Mouse (Mus musculus): Measurements from ENCODE around the gene Ubap1l. TPM values are rescaled to one million over a fixed set of nuclear protein-coding genes. Genes with fewer than 3 reads are reported as not detected.

The Ubap1l gene
- total RNA-seq, 1 experiment, result 4.5 TPM

DNA sequence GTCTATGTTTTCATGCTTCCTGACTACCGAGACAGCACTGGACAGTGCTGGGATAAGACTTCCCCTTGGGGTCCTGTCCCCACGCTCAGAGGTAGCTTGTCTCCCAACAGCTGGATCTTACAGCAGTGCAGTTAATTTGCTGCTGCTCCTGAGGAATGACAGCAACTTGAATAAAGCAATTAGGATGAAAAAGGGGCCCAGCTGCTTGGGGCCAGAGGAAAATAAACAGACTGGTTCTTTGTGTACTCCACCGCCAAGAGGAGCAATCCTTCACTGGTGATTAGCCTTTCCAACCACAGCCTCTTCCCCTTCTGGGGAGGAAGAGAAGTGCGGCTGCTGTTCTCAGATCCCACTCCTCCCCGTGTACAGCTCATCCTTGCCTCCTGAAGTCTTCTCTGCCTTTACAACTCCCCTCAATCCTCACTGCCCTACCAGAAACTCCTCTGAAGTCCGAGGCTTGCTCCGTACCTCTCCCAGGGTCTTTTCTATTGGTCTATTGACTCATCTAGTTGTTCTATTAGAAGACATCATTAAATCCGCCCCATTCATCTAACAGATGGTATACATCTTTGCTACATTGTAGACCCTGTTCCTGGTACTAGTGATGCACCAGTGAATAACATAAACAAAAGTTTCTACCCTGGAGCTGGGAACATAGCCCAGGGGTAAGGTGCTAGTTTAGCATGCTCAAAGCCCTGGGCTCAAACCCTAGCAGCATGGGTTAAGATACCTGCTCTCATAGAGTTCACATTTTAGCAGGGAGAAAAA, 25.7 kb downstream of the Ubap1l start:
- Histone ChIP-seq H3K36me3 (ENCODE audit: control insufficient read depth, insufficient read depth, low read length, poor library complexity, severe bottlenecking) (no peaks in the 10 kb centered on the region), H3K9me3 (ENCODE audit: control insufficient read depth, insufficient read depth, low read depth, low read length) (no peaks in the 10 kb centered on the region), H3K27ac (ENCODE audit: insufficient read depth, low read depth, low read length, poor library complexity, severe bottlenecking) (no peak overlapping the region), H3K9ac (ENCODE audit: insufficient read depth, low read depth, low read length, poor library complexity, severe bottlenecking) (no peak overlapping the region), H3K4me1 (ENCODE audit: control insufficient read depth in 2 of 2, insufficient read depth in 2 of 2, low read length in 2 of 2, poor library complexity in 1 of 2) (peaks cover 0 to 3% of the 10 kb centered on the region in 2 experiments; a peak in 1 of 4 replicates), H3K4me3 (ENCODE audit: insufficient read depth in 1 of 2, low read depth in 1 of 2, low read length in 2 of 2, poor library complexity in 1 of 2, severe bottlenecking in 1 of 2) (no peak overlapping the region)
- in situ Hi-C loops (cut with MboI; ENCODE audit: low sequenced_read_pairs in 2 of 2, unreplicated experiment in 2 of 2), result no loop called here
- TF ChIP-seq ZC3H11A (IDR thresholded peaks at IDR 0.05; ENCODE audit: borderline replicate concordance, low read depth, low read length), result no peak
- DNase-seq (ENCODE audit: low read depth, low spot score), result no peak

DNA sequence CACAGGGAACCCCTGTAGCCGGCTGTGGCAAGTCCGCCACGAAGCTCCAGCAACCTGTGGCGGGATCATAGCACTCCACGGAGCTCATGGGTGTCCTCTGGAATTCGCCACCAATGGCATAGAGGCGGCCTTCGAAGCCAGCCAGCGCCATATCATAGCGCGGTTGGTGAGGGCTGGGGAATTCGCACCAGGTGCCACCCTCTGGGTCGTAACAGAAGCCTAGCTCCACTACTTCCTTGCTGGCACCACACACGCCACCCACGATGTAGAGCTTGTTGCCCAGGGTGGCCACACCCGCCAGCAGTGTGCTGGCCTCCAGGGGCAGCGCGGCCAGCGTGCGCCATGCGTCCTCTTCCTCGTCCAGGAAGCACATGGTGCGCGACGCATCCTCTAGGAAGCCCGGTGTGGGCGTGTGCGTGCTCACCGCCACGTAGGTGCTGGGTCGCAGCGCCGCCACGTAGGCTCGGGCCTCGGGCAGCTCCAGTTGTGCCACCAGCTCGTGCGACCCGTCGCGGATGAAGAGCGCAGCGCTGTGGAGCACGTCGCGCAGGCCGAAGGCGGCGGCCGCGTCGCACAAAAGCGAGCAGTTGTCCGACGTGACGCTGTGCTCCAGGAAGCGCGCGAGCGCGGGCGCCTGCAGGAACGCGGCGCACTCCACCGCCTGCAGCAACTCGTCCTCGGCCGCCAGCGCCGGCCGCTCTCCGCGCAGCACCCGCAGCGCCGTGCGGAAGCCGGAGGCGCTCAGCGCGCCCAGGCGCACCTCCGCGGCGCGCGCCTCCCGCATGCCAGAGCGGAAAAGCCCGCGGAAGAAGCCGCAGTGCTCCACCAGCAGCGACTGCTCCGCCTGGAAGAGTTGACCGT, 30.1 kb downstream of the Ubap1l start:
- Histone ChIP-seq H3K4me1 (ENCODE audit: control insufficient read depth in 2 of 2, insufficient read depth in 2 of 2, low read length in 2 of 2, poor library complexity in 1 of 2) (peaks cover 0 to 3% of the 10 kb centered on the region in 2 experiments; a peak in 1 of 4 replicates), H3K9ac (ENCODE audit: insufficient read depth, low read depth, low read length, poor library complexity, severe bottlenecking) (peak overlapping the region; percentile 20), H3K36me3 (ENCODE audit: control insufficient read depth, insufficient read depth, low read length, poor library complexity, severe bottlenecking) (no peaks in the 10 kb centered on the region), H3K27ac (ENCODE audit: insufficient read depth, low read depth, low read length, poor library complexity, severe bottlenecking) (no peak overlapping the region), H3K4me3 (ENCODE audit: insufficient read depth in 1 of 2, low read depth in 1 of 2, low read length in 2 of 2, poor library complexity in 1 of 2, severe bottlenecking in 1 of 2) (peak overlapping the region; percentile 58 to 61), H3K9me3 (ENCODE audit: control insufficient read depth, insufficient read depth, low read depth, low read length) (no peaks in the 10 kb centered on the region)
- DNase-seq (ENCODE audit: low read depth, low spot score), result no peak
- TF ChIP-seq HCFC1 (IDR thresholded peaks at IDR 0.05; ENCODE audit: borderline replicate concordance, insufficient read depth, low read length) (no peak), ZNF384 (IDR thresholded peaks at IDR 0.05; ENCODE audit: low read depth, low read length) (no peak), MAFK (IDR thresholded peaks at IDR 0.05; ENCODE audit: insufficient read depth, low read depth, low read length) (no peak), CHD2 (IDR thresholded peaks at IDR 0.05; ENCODE audit: low read depth, low read length) (no peak), ZC3H11A (IDR thresholded peaks at IDR 0.05; ENCODE audit: borderline replicate concordance, low read depth, low read length) (no peak)
- in situ Hi-C loops (cut with MboI; ENCODE audit: low sequenced_read_pairs in 2 of 2, unreplicated experiment in 2 of 2), result no loop called here

DNA sequence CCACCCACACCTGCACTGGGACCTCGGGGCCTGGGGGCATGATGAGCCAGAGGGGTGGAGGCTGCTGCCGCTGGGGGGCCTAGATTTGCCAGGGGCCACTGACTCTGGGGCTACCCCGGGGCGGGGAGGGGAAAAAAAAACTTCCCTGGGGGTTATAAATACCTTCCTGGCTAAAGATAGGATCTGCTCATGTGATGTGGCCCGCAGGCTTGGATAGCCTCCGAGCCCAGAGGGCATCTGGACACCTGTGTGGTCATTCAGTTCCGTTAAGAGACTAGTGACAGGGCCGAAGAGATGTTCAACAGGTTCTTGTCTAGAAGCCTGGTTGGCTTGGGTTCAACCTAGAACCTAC, 30.7 kb downstream of the Ubap1l start, which contains the start of gene Kbtbd13:
Kbtbd13 (minus strand) TSS at position 40 of the 352 bp plus-strand sequence.
- DNase-seq (ENCODE audit: low read depth, low spot score), result no peak
- in situ Hi-C loops (cut with MboI; ENCODE audit: low sequenced_read_pairs in 2 of 2, unreplicated experiment in 2 of 2), result no loop called here
- no peak within 1 kb of the TSS for H3K27ac ChIP-seq (ENCODE audit: insufficient read depth, low read depth, low read length, poor library complexity, severe bottlenecking)

DNA sequence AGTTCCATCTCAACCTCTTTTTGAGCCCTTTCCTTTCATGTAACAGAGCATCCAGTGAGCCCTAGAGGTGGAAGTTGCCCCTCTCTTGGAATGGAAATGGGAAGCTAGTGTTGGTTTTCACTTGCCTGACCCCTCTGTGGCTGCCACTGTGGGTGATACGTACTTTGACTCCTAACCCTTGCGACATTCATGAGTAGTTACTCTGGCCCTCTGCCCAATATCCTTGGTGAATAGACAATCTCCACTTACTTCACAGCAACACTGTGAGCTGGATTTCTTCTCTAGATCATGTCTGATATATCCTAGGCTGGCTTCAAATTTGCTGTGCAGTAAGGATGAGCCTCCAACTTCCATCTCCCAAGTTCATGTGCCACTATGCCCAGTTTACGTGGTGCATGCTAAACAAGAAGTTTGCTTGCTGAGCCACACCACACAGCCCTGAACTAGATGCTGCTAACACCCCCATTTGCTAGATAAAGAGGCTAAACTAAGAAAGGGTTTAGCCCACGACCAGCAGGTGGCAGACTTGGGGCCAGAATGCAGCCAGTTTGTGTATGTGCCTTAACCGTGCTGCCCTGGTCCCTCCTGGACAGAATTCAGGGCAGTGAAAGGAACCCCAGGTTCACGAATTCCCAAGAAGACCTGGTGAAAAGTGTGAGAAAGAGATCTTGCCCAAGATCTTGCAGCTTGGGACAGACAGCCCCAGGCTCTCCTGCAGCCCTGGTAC, 32.0 kb downstream of the Ubap1l start:
- no peak for DNase-seq (ENCODE audit: low read depth, low spot score)
- TF ChIP-seq MAFK (IDR thresholded peaks at IDR 0.05; ENCODE audit: insufficient read depth, low read depth, low read length) (no peak), CHD2 (IDR thresholded peaks at IDR 0.05; ENCODE audit: low read depth, low read length) (no peak), ZNF384 (IDR thresholded peaks at IDR 0.05; ENCODE audit: low read depth, low read length) (no peak), HCFC1 (IDR thresholded peaks at IDR 0.05; ENCODE audit: borderline replicate concordance, insufficient read depth, low read length) (no peak), ZC3H11A (IDR thresholded peaks at IDR 0.05; ENCODE audit: borderline replicate concordance, low read depth, low read length) (no peak)
- H3K36me3 ChIP-seq (ENCODE audit: control insufficient read depth, insufficient read depth, low read length, poor library complexity, severe bottlenecking), result no peaks in the 10 kb centered on the region
- H3K9ac ChIP-seq (ENCODE audit: insufficient read depth, low read depth, low read length, poor library complexity, severe bottlenecking), result no peak overlapping the region
- no peak overlapping the region for H3K4me3 ChIP-seq (ENCODE audit: insufficient read depth in 1 of 2, low read depth in 1 of 2, low read length in 2 of 2, poor library complexity in 1 of 2, severe bottlenecking in 1 of 2)
- H3K27ac ChIP-seq (ENCODE audit: insufficient read depth, low read depth, low read length, poor library complexity, severe bottlenecking), result no peak overlapping the region
- H3K9me3 ChIP-seq (ENCODE audit: control insufficient read depth, insufficient read depth, low read depth, low read length), result no peaks in the 10 kb centered on the region
- H3K4me1 ChIP-seq (ENCODE audit: control insufficient read depth in 2 of 2, insufficient read depth in 2 of 2, low read length in 2 of 2, poor library complexity in 1 of 2), result peaks cover 0 to 3% of the 10 kb centered on the region in 2 experiments; a peak in 1 of 4 replicates
- in situ Hi-C loops (cut with MboI; ENCODE audit: low sequenced_read_pairs in 2 of 2, unreplicated experiment in 2 of 2), result no loop called here

More for the DNA sequence above, 30.7 kb downstream of the Ubap1l start, which contains the start of gene Kbtbd13:
- H3K9me3 ChIP-seq (ENCODE audit: control insufficient read depth, insufficient read depth, low read depth, low read length), result no peaks in the 10 kb centered on the region
- peak within 1 kb of the TSS; percentile 20 for H3K9ac ChIP-seq (ENCODE audit: insufficient read depth, low read depth, low read length, poor library complexity, severe bottlenecking)
- peaks cover 0 to 3% of the 10 kb centered on the region in 2 experiments; a peak in 1 of 4 replicates for H3K4me1 ChIP-seq (ENCODE audit: control insufficient read depth in 2 of 2, insufficient read depth in 2 of 2, low read length in 2 of 2, poor library complexity in 1 of 2)
- H3K36me3 ChIP-seq (ENCODE audit: control insufficient read depth, insufficient read depth, low read length, poor library complexity, severe bottlenecking), result no peaks in the 10 kb centered on the region
- H3K4me3 ChIP-seq (ENCODE audit: insufficient read depth in 1 of 2, low read depth in 1 of 2, low read length in 2 of 2, poor library complexity in 1 of 2, severe bottlenecking in 1 of 2), result peak within 1 kb of the TSS; percentile 58 to 61
- TF ChIP-seq CHD2 (IDR thresholded peaks at IDR 0.05; ENCODE audit: low read depth, low read length), result no peak
- TF ChIP-seq ZC3H11A (IDR thresholded peaks at IDR 0.05; ENCODE audit: borderline replicate concordance, low read depth, low read length), result no peak
- TF ChIP-seq ZNF384 (IDR thresholded peaks at IDR 0.05; ENCODE audit: low read depth, low read length), result no peak
- TF ChIP-seq MAFK (IDR thresholded peaks at IDR 0.05; ENCODE audit: insufficient read depth, low read depth, low read length), result no peak
- TF ChIP-seq HCFC1 (IDR thresholded peaks at IDR 0.05; ENCODE audit: borderline replicate concordance, insufficient read depth, low read length), result no peak
